Mouse (Mus musculus): ENCODE results near the gene Ifi211.
A peak's percentile ranks its signal among the peaks of the same experiment; 100 is the strongest.
"Not testable (repeated sequence)": the region's sequence is repeated elsewhere in the genome, so short reads cannot be mapped to it uniquely, and the experiment has no call there.

The Ifi211 gene

DNA sequence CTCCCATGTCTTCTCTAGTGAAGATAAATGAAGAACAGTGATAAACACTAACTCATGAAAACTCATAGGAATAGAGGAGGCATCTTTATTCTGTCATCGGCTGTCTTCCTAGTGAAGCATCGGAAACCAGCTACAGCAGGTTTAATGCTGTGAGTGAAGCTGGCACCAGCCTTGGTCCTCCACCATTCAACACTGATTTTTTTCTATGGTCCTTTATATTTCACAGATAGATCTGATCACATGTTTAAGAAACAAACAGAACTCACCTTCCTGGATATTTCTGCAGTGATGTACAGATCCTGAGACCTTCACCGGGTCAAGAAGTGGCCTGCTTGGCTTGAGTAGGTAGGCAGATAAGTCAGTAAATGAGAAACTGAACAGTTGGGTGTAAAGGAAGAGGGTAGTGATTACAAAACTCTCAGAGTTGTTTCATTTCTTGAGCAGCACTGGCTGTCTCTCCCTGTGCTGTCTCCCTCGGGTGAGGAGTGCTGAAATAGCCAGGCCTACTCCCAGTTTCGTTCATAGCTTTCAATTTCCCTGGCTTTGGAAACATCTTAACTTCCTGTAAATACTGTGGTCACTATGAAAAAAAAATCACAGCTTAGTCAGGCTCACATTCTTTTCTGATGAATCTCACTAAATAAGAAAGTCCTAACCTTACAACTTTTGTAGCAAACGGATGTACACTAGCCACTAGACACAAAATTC, at the start of gene Ifi211:
Gene Ifi211, minus strand, starts transcription at position 499 of the 708 bp plus-strand sequence.
- not testable (repeated sequence) for DNase-seq

DNA sequence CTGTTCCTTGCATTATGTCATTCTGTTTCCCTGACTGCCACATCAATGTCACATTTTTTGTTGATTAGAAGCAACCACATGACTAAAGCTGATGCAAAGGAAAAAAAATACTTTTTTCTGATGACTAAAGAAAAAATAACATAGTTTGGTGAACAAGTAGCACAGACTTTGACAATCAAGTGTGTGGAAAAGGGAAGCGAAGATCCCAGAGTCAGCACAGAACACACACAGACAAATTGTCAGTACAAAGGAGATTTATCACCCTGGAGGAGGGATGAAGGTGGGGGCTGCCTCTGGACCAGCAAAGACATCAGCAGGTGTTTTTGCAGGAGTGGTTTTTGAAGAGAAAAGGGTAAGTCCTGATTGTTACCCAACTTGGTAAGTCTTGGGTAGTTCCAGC, 48.6 kb upstream of the Ifi211 start:
- DNase-seq: not testable (repeated sequence)

DNA sequence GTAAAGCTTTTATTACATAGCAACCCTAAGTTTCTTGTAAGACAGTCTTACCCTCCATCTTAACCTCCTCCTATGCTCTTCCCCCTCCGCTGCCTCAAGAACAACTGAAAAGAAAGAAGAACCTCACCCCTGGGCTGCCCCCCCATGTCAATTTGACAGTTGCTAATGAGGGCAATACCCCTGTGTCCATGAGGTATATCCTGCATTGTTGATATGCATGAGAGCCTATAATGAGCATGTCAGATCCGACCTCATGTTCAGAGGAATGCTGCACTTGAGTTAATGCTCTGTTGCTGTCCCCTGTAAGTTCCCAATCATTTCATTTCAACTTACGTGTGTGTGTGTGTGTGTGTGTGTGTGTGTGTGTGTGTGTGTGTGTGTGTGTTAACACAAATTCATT, 47.2 kb upstream of the Ifi211 start:
- not testable (repeated sequence) for DNase-seq

DNA sequence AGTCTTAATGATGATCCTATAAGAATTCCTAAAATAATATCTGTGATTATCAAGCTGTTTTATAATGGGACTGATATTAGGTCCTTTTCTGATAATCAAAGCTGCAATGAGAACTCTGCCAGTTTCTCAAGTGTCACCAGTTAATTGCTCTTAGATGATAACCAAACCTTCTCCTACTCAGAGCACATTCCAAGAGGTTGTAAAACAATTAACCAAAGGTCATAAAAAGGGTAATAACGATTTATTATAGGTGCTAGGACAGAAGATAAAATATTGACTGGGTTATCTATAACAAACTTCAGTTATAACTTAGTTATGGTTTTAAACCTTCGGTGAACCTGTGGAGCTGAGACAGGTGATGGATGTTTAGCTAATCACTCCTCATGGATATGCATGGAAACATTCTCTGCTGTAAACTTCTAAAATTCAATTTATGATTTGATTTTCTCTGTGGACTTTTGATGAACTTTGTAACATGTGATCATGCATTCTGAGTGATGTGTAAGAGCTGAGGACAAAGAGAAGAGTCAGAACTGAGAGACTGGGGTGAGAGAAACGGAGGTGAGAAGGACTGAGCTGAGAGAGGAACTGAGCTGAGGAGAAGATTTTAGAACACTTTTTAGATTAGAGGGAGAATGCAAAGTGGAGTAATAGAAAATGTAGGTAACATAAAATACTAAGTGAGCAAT, 43.1 kb upstream of the Ifi211 start:
- DNase-seq: not testable (repeated sequence)

DNA sequence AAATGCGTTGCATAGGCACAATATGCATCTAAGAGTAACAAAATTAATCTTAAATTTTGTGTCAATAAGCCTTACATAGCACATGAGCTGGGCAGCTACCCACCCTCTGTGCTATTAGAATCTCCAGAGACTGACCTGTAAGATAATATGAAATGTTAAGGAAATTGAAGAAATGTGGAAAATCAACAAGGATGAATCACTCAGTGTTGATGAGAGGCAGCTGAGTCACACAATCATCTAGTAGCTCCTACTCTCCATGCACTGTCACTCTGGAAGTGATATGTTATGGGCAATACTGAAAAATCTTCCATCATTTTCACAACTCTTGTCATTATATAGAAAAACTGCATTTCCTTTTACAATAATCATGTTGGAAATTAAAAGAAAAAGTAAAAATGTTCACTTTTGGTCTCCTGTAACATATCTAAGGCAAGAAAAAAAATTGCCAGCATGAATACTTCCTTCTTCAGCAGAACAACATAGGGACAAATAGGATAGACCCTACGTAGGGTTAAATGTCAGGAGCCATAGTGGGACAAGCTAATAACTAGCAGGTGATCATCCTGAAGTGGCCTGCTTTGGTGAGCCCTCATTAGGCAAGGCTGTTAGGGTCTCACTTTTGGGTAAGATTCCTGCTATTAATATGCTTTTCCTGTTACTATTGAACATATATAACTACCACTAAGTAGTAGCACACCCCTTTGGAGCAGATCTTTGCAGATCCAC, 42.4 kb upstream of the Ifi211 start:
- DNase-seq: no peak

DNA sequence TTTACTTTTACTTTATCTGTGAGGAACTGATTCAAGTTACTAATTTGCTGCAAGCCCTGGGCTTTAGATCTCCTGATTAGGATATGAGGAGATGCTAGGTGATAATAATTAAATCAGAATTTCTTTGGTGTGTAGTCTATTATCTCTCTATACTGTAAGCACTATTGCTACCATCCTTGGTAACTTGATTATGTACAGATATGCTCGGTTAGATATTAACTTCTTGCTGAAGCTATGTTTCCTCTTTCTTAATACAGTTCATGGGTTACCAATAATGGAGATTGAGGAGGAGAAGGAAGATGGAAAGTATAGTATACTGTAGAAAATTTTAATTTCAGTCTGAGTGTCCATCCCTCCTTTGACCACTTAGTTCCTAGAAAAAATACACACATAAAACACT, 40.7 kb upstream of the Ifi211 start:
- no peak for DNase-seq

DNA sequence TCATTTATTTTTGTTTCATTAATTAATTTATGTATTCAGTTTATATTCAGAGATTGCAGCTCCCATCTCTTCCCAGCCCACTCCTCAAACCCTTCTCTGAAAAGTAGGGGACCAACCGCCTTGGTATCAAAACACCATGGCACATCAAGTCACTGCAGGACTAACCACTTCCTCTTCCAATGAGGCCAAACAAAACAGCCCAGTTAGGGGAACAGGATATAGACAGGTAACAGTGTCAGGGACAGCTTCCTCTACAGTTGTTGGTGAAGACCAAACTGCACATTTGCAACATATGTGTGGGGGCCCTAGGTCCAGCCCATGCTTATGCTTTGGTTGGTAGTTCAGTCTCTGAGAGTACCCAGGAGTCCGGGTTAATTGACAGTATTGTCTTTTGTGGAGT, 36.2 kb upstream of the Ifi211 start:
- DNase-seq: not testable (repeated sequence)

DNA sequence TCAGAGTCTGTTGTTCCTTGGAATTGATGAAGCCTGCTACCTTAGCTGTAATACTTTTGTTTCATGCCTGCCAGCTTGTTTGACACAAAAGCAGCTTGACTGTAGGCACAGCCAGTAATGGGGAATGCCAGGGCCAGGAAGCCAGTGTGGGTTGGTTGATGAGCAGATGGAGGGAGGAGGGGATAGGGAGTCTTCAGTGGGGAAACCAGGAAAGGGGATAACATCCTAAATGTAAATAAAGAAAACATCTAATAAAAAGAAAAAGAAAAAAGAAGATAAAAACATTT, 29.9 kb upstream of the Ifi211 start:
- DNase-seq: peak in 1 of 2 experiments; percentile 29

DNA sequence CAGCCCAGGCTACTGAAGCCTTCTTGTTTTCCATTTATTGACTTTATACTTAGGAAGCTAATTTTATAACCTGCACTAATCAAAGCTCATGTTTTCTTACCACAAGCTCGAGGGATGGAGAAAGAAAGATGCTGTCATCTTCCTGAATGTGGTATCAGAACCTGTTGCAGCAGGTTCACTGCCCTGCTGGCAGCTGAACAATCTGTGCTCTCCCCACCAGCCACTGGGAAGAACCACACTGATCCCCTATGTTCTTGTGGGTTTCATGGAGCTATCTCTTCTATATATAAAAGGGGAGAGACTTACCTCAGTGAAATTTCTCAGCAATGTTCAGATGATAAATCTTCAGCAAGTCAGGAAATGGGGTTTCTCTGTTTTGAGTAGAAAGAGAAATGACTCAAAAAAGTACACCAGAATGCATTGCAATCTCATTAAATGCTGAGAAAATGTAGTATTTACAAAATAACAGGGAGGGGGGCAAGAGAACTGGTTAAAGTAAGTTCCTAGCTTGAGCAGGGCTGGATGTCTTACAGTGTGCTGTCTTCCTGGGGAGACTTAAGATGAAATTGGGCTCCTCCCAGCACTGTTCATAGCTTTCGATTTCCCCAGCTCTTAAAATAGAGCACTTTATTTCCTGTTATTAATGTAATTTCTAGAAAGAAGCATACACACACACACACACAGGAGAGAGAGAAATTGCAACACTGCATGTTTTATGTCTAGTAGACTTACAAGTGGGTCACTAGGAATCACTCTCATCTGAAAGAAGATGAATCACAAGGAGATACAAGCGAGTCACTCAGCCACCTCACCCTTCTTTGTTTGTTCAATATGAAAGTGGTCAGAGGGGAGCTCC, 29.3 kb upstream of the Ifi211 start, which contains the start of the genes Mndal and Ifi203:
Gene Mndal, minus strand, starts transcription at position 568 of the 856 bp plus-strand sequence.
Gene Ifi203, minus strand, starts transcription at position 749 of the 856 bp plus-strand sequence.
- not testable (repeated sequence) for DNase-seq

DNA sequence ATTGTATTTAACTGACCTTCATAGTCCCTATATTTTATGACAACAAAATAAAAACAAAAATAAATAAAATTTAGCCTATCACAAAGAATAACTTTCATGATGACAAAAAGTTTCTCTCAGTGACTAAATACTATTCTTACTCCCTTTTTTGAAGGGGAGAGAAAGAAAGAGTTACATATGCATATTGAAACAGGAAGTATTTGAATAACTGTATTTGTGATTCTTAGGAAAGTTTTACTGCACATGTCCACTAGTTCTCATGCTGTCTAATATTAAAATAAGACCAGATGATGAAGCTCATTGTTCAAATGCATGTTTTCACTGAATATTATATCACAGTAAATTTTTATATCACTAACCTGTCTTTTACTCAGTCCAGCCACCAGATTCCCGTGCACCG, 28.7 kb upstream of the Ifi211 start:
- not testable (repeated sequence) for DNase-seq

DNA sequence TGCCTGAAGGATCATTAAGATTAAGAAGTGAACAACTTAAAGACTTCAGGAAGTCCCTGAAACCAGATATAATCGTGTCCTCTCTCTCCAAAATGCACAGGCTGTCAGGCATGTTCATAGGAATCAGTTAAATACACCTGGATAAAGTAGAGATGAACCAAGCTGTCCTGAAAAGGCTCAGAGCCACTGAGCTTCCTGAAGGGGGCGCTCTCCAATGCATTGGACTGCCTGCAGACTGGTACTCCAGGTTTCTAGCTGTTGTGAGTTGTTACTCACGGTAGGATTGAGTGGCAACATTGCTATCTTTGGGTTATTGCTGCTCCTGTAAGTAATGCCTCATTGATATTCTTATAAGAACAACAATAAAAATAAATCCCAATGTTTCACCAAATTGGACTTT, 6.4 kb upstream of the Ifi211 start:
- DNase-seq: not testable (repeated sequence)

DNA sequence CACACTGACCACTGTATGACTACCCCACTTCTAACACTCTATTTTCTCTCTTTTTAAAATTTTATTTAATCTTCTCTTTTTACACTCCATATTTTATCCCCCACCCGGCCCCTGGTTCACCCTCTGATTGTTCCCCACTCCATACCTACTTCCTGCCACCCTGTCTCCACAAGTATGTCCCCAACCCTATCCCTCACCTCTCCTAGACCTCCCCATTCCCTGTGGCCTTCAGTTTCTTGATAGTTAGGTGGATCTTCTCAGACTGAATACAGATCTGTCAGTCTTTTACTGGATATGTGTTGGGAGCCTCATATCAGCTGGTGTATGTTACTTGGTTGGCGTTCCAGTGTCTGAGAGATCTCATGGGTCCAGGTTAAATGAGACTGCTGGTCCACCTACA, 1.7 kb upstream of the Ifi211 start:
- no peak for DNase-seq

DNA sequence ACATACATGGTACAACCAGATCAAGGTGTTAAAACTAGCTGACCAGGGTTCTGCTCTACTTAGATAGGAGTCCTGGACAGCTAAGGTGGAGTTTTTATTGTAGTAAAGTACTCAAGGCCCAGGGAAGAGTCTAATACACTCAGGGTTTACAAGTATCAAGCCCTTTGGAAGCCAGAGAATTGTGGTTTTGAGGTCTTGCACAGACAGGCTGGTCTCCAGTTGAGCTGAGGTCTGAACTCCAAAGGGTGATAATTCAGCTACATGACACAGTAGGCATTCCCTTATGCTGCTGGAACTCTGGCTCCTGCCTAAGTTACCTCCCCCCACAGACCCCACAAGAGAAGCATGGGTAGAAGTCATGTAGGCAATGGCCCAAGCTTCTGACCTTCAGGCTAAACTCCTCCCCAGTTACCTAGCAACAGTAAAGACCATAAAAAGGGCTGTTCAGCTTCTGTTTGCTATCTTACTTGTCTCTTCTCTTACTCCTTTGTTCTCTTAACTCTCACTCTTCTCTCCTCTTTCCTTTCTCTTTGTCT, 478 bp upstream of the Ifi211 start:
- DNase-seq: not testable (repeated sequence)

DNA sequence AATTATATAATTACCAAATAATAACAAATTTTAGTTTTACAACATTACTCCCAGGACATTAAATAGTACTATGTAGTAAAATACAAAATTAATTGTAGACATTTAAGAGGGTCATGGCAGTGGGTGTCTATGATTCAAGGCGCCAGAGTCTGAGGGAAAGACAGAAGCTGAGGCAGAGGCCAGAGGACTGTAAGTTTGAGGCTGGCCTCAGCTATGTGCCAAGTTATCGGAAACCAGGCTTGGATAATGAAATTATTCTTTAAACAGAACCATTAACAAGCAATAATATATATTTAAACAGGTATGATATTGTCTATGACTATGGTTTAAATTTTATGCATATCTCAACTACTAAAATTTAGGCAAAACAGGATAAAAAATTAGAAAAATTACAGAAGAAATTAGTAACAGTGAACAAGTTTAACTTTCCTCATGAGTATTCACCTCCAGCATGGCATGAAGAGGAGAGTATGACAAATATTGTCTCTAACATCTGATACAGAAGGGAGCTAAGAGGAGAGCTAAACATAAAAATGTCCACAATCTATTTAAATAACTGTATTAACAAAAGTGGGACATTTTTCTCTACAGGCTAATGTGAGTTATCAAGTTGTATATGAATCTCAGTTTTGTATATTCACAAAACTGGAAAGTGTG, 910 bp downstream of the Ifi211 start:
- DNase-seq: no peak

DNA sequence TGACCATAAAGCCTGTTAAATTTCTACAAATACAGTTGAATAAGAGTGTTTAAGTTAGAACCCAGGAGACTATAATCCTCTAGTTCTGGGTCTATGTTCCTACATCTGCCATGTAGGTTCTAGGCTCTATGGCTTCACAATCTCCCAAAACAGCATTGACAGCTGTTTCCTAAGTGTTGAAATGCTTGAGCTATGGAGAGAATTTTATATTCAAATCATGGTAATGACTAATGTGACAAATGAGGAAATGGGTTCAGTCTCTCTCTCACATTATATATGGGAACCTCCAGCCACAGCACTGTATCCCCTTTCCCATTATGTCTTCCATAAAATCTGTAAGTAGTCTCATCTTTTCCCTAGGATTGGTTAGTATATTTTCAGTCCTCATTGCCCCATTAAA, 4.5 kb downstream of the Ifi211 start:
- DNase-seq: not testable (repeated sequence)

DNA sequence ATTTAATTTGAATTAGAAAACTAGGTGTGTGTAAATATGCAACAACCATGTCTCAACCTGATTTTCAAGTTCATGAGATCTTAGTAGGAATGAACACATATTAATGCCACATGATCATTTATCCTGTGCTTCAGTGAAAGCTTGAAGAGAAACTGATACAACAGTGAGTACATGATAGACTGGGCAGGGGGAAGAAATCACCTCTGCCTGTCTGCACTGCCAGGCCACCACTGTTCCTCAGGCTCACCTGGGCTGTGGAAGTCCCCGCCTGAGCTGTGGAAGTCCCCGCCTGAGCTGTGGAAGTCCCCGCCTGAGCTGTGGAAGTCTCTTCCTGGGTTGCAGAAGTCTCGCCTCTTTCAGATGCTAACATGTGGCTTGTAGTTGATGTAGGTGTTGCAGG, 7.0 kb downstream of the Ifi211 start:
- DNase-seq: peak in 1 of 2 experiments; percentile 9

DNA sequence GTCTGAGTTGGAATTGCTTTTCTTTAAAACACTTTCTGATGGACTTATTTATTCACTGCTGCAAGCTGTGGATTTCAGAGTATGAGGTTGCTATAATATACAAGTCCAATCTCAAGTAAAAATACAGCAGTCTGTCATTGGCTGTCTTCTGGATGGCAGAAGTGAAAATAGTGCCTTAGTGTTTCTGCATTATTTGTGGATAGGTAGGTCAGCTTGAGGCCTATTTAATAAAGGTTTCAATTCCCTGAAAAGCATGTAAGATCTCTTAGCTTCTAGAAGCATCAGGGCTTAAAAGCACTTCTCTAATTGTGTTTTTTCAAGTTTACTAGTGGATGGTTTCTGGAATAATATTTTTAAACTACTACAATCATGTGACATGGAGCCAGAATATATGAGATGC, 23.1 kb downstream of the Ifi211 start:
- not testable (repeated sequence) for DNase-seq

DNA sequence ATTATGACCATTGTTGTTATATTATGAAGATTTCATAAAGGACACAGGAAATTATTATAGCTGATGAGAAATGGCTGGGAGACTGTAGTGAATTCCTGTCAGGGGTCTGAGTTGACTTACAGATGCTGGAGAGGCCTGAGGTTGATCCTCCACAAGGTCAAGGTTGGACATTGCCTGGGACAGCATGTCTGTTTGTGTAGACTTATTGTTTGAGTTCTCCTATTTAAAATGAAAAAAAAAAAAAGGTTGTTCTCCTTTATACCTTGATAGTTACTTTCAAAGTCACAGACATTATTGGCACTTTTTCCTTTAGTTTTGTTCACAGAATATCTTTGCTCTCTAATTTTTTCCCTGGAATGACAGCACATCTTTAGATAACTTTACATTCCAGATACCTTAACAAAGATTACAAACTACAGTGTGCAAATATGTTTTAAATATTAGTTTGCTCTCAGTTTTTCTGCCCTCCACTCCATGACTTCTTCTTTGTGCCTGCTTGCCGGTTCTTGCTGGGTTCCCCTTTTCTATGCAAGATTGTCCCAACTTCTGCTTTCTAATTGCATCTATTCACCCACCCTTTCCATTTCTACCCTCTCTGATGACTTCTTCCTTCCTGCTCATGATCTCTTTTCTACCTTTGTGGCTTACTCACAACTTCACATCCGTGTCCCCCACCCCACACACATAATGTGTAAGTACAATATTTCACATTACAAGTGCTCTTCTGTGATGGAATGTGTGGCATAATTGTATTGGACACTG, 25.6 kb downstream of the Ifi211 start:
- not testable (repeated sequence) for DNase-seq

DNA sequence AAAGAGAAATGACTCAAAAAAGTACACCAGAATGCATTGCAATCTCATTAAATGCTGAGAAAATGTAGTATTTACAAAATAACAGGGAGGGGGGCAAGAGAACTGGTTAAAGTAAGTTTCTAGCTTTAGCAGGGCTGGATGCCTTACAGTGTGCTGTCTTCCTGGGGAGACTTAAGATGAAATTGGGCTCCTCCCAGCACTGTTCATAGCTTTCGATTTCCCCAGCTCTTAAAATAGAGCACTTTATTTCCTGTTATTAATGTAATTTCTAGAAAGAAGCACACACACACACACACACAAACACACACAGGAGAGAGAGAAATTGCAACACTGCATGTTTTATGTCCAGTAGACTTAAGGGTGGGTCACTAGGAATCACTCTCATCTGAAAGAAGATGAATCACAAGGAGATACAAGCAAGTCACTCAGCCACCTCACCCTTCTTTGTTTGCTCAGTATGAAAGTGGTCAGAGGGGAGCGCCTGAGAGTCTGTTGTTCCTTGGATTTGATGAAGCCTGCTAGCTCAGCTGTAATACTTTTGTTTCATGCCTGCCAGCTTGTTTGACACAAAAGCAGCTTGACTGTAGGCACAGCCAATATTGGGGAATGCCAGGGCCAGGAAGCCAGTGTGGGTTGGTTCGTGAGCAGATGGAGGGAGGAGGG, 32.7 kb downstream of the Ifi211 start:
- peak in 1 of 2 experiments; percentile 34 for DNase-seq

DNA sequence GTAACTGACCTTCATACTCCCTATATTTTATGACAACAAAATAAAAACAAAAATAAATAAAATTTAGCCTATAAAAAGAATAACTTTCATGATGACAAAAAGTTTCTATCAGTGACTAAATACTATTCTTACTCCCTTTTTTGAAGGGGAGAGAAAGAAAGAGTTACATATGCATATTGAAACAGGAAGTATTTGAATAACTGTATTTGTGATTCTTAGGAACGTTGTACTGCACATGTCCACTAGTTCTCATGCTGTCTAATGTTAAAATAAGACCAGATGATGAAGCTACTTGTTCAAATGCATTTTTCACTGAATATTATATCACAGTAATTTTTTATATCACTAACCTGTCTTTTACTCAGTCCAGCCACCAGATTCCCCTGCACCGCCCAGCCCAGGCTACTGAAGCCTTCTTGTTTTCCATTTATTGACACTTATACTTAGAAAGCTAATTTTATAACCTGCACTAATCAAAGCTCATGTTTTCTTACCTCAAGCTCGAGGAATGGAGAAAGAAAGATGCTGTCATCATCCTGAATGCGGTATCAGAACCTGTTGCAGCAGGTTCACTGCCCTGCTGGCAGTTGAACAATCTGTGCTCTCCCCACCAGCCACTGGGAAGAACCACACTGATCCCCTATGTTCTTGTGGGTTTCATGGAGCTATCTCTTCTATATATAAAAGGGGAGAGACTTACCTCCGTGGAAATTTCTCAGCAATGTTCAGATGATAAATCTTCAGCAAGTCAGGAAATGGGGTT, 33.4 kb downstream of the Ifi211 start:
- not testable (repeated sequence) for DNase-seq
